Mouse (Mus musculus): ENCODE data around the gene Ptprs. TPM values are rescaled to one million over a fixed set of nuclear protein-coding genes. Genes with fewer than 3 reads are reported as not detected.

Ptprs gene
- polyA plus RNA-seq, 1 experiment from 2014 or later, result 56.8 TPM

- H3K9me3 ChIP-seq, result no peaks in the 10 kb centered on the region
- peak overlapping the region; percentile 30; the same call in 1 of the 2 replicates for H3K9ac ChIP-seq
- H3K36me3 ChIP-seq, result no peaks in the 10 kb centered on the region; the same call in 1 of the 2 replicates
- peak overlapping the region; percentile 75 for H3K4me3 ChIP-seq (replicated peaks)
- peaks cover 69% of the 10 kb centered on the region for H3K4me1 ChIP-seq (replicated peaks)
- 5% methylated on average over 50 of the region's 50 CpGs for WGBS
- no peak overlapping the region for H3K27ac ChIP-seq
- ATAC-seq, result 0 out of 2 replicates have a peak, but pooled peaks have one; percentile 1
- H3K4me2 ChIP-seq (replicated peaks), result peak overlapping the region; percentile 95
- peaks cover 36% of the 10 kb centered on the region for H3K27me3 ChIP-seq (replicated peaks)
Measured at GRCm38 (mm10) chr17:56472733-56473610, 3.3 kb downstream of the Ptprs start.

- no peak for ATAC-seq
- H3K4me2 ChIP-seq (replicated peaks), result peak overlapping the region; percentile 95
- WGBS, result 18% methylated on average over 16 of the region's 16 CpGs
- H3K36me3 ChIP-seq, result no peaks in the 10 kb centered on the region; the same call in 1 of the 2 replicates
- H3K9me3 ChIP-seq, result no peaks in the 10 kb centered on the region
- no peak overlapping the region; the same call in 1 of the 2 replicates for H3K4me3 ChIP-seq (replicated peaks)
- H3K9ac ChIP-seq, result no peak overlapping the region
- no peak overlapping the region for H3K27ac ChIP-seq
- H3K27me3 ChIP-seq (replicated peaks), result peaks cover 36% of the 10 kb centered on the region
- peaks cover 74% of the 10 kb centered on the region for H3K4me1 ChIP-seq (replicated peaks)
Measured at GRCm38 (mm10) chr17:56472121-56472520, 4.2 kb downstream of the Ptprs start.

GRCm38 (mm10) chr17:56471136-56471535, 5.1 kb downstream of the Ptprs start:
- no peak overlapping the region for H3K27ac ChIP-seq
- 75% methylated on average over 5 of the region's 5 CpGs for WGBS
- no peaks in the 10 kb centered on the region; the same call in 1 of the 2 replicates for H3K36me3 ChIP-seq
- H3K27me3 ChIP-seq (replicated peaks), result peaks cover 36% of the 10 kb centered on the region
- no peak for ATAC-seq
- no peak overlapping the region for H3K4me3 ChIP-seq (replicated peaks)
- no peaks in the 10 kb centered on the region for H3K9me3 ChIP-seq
- peaks cover 76% of the 10 kb centered on the region for H3K4me1 ChIP-seq (replicated peaks)
- H3K4me2 ChIP-seq (replicated peaks), result no peak overlapping the region
- no peak overlapping the region for H3K9ac ChIP-seq

DNA sequence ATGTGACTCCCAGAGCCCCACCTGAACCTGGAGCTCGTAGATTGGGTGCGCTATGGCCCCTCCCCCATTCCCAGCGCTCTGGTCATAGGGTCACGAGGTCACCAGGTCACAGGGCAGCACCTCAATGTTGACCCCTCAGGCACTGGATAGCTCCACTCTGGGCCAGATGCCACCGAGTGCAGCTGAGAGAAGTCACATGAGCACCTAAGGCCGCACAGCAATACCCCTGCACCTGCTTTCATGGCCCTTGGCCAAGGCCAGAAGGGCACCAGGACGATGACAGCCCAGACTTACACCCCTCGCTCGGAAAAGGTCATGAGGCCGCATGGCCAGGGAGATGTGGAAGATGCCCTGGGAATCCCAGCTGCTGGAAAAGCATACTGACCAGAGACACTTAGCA, 5.7 kb downstream of the Ptprs start:
- Histone ChIP-seq H3K4me3 (replicated peaks) (peak overlapping the region; percentile 25), H3K27ac (no peak overlapping the region), H3K27me3 (replicated peaks) (peaks cover 32% of the 10 kb centered on the region), H3K9me3 (no peaks in the 10 kb centered on the region), H3K4me2 (replicated peaks) (peak overlapping the region; percentile 58), H3K36me3 (no peaks in the 10 kb centered on the region; the same call in 1 of the 2 replicates), H3K9ac (no peak overlapping the region; the same call in 1 of the 2 replicates), H3K4me1 (replicated peaks) (peaks cover 74% of the 10 kb centered on the region)
- 27% methylated on average over 10 of the region's 10 CpGs for WGBS
- no peak for ATAC-seq

- peaks cover 27% of the 10 kb centered on the region for H3K27me3 ChIP-seq (replicated peaks)
- peak overlapping the region; percentile 26; the same call in 1 of the 2 replicates for H3K9ac ChIP-seq
- peaks cover 69% of the 10 kb centered on the region for H3K4me1 ChIP-seq (replicated peaks)
- no peaks in the 10 kb centered on the region for H3K9me3 ChIP-seq
- 12% methylated on average over 26 of the region's 26 CpGs for WGBS
- H3K4me2 ChIP-seq (replicated peaks), result peak overlapping the region; percentile 58
- H3K36me3 ChIP-seq, result no peaks in the 10 kb centered on the region; the same call in 1 of the 2 replicates
- 0 out of 2 replicates have a peak overlapping the region, but pooled peaks have one; percentile 44 for H3K27ac ChIP-seq
- no peak for ATAC-seq
- peak overlapping the region; percentile 25 for H3K4me3 ChIP-seq (replicated peaks)
Measured at GRCm38 (mm10) chr17:56470001-56470436, 6.3 kb downstream of the Ptprs start.

DNA sequence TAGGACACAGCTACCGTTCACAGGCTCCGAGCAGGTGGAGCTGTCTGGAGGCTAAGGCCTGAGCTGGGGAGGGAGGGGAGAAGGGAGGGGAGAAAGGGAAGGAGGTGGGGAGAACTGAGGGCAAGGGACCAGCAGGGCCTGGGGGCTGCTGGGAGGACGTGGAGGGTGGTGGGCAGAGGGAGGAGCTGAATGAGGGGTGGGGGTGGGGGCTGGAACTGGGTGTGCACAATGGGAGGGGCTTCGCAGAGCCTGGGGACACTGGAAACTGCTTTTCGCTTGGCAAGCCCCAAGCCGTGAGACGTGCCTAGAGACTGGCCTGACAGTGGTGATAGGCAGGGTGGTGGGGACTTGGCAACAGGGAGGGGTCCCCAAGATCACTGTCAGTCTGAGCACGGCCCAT, 7.0 kb downstream of the Ptprs start:
- no peaks in the 10 kb centered on the region for H3K9me3 ChIP-seq
- H3K27me3 ChIP-seq (replicated peaks), result peaks cover 19% of the 10 kb centered on the region
- no peak overlapping the region for H3K9ac ChIP-seq
- peak overlapping the region; percentile 58 for H3K4me2 ChIP-seq (replicated peaks)
- H3K36me3 ChIP-seq, result no peaks in the 10 kb centered on the region; the same call in 1 of the 2 replicates
- 48% methylated on average over 8 of the region's 8 CpGs for WGBS
- peaks cover 62% of the 10 kb centered on the region for H3K4me1 ChIP-seq (replicated peaks)
- no peak for ATAC-seq
- H3K27ac ChIP-seq, result peak overlapping the region; percentile 61; the same call in 1 of the 2 replicates
- H3K4me3 ChIP-seq (replicated peaks), result 0 out of 2 replicates have a peak overlapping the region, but pooled peaks have one; percentile 25

DNA sequence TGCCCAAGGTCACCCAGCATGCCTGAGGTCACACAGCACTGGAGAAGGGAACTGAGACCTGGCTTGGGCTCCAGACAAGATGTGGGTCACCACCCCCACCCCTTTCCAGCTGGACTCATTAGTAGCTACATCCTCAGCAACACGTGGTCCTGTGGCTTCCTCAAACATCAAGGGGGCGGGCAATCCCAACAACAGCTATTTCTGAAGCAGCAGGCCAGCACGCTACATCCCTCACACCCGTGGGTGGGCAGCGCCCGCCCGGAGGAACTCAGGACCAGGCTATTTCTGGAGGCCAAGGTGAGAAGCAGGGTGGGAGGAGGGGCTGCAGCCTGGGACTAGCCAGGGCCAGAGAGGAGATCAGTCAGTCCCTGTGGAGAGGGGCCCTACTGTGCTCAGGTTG, 7.4 kb downstream of the Ptprs start:
- 0 out of 2 replicates have a peak, but pooled peaks have one; percentile 3 for ATAC-seq
- H3K4me1 ChIP-seq (replicated peaks), result peaks cover 59% of the 10 kb centered on the region

DNA sequence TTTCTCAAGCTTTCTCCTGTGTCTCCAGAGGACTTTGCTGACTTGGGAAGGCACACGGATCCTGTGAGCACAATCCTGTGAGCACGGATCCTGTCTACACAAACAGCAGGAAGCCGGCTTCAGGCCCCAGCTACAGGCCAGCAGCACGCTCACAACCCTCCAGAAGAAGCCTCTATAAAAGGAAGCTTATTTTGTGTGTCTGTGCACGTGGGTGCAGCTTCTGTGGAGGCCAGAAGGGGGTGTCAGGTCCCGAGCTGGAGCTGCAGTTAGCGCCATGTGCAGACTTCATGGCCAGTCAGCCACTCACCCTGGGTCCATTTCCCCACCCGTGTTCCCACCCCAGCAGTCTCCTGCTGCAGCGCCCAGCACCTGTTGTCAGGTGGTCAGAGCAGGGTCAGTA, 7.9 kb downstream of the Ptprs start:
- H3K36me3 ChIP-seq, result no peaks in the 10 kb centered on the region; the same call in 1 of the 2 replicates
- H3K4me1 ChIP-seq (replicated peaks), result peaks cover 59% of the 10 kb centered on the region
- WGBS, result 86% methylated on average over 9 of the region's 9 CpGs
- no peak overlapping the region; the same call in 1 of the 2 replicates for H3K4me2 ChIP-seq (replicated peaks)
- no peak for ATAC-seq
- peak overlapping the region; percentile 84; the same call in 1 of the 2 replicates for H3K27ac ChIP-seq
- H3K4me3 ChIP-seq (replicated peaks), result no peak overlapping the region
- H3K9me3 ChIP-seq, result no peaks in the 10 kb centered on the region
- peaks cover 10% of the 10 kb centered on the region for H3K27me3 ChIP-seq (replicated peaks)
- no peak overlapping the region for H3K9ac ChIP-seq

More for the DNA sequence above, 7.4 kb downstream of the Ptprs start:
- H3K36me3 ChIP-seq, result no peaks in the 10 kb centered on the region; the same call in 1 of the 2 replicates
- 61% methylated on average over 7 of the region's 7 CpGs for WGBS
- peak overlapping the region; percentile 61; the same call in 1 of the 2 replicates for H3K27ac ChIP-seq
- H3K9ac ChIP-seq, result no peak overlapping the region
- H3K9me3 ChIP-seq, result no peaks in the 10 kb centered on the region
- H3K4me2 ChIP-seq (replicated peaks), result no peak overlapping the region
- no peak overlapping the region for H3K4me3 ChIP-seq (replicated peaks)
- peaks cover 15% of the 10 kb centered on the region for H3K27me3 ChIP-seq (replicated peaks)

- no peak overlapping the region for H3K4me3 ChIP-seq (replicated peaks)
- peak; percentile 35; the same call in 1 of the 2 replicates for ATAC-seq
- peak overlapping the region; percentile 45 for H3K4me2 ChIP-seq (replicated peaks)
- peak overlapping the region; percentile 84 for H3K27ac ChIP-seq
- no peaks in the 10 kb centered on the region; the same call in 1 of the 2 replicates for H3K36me3 ChIP-seq
- H3K27me3 ChIP-seq (replicated peaks), result peaks cover 1% of the 10 kb centered on the region
- H3K4me1 ChIP-seq (replicated peaks), result peaks cover 58% of the 10 kb centered on the region
- 43% methylated on average over 6 of the region's 7 CpGs for WGBS
- no peak overlapping the region for H3K9ac ChIP-seq
- no peaks in the 10 kb centered on the region for H3K9me3 ChIP-seq
Measured at GRCm38 (mm10) chr17:56467456-56467884, 8.8 kb downstream of the Ptprs start.

- Histone ChIP-seq H3K4me3 (replicated peaks) (no peak overlapping the region), H3K27me3 (replicated peaks) (no peaks in the 10 kb centered on the region; the same call in none of the 2 replicates), H3K9me3 (no peaks in the 10 kb centered on the region), H3K9ac (no peak overlapping the region), H3K36me3 (no peaks in the 10 kb centered on the region; the same call in 1 of the 2 replicates), H3K4me2 (replicated peaks) (0 out of 2 replicates have a peak overlapping the region, but pooled peaks have one; percentile 45), H3K4me1 (replicated peaks) (peaks cover 50% of the 10 kb centered on the region), H3K27ac (0 out of 2 replicates have a peak overlapping the region, but pooled peaks have one; percentile 5)
- ATAC-seq, result no peak
- WGBS, result 63% methylated on average over 6 of the region's 6 CpGs
Measured at GRCm38 (mm10) chr17:56466747-56467146, 9.5 kb downstream of the Ptprs start.

- Histone ChIP-seq H3K36me3 (no peaks in the 10 kb centered on the region; the same call in 1 of the 2 replicates), H3K4me2 (replicated peaks) (no peak overlapping the region), H3K27ac (no peak overlapping the region), H3K4me3 (replicated peaks) (no peak overlapping the region), H3K4me1 (replicated peaks) (peaks cover 51% of the 10 kb centered on the region), H3K9ac (no peak overlapping the region), H3K27me3 (replicated peaks) (no peaks in the 10 kb centered on the region), H3K9me3 (no peaks in the 10 kb centered on the region)
- no peak for ATAC-seq
- WGBS, result 90% methylated on average over 7 of the region's 7 CpGs
Measured at GRCm38 (mm10) chr17:56464817-56465216, 11.5 kb downstream of the Ptprs start.

GRCm38 (mm10) chr17:56464345-56464744, 11.9 kb downstream of the Ptprs start:
- Histone ChIP-seq H3K4me3 (replicated peaks) (no peak overlapping the region), H3K4me1 (replicated peaks) (peaks cover 46% of the 10 kb centered on the region), H3K9me3 (no peaks in the 10 kb centered on the region), H3K9ac (no peak overlapping the region), H3K27me3 (replicated peaks) (no peaks in the 10 kb centered on the region), H3K27ac (no peak overlapping the region), H3K4me2 (replicated peaks) (no peak overlapping the region), H3K36me3 (no peaks in the 10 kb centered on the region; the same call in 1 of the 2 replicates)
- ATAC-seq, result no peak
- WGBS, result 93% methylated on average over 2 of the region's 2 CpGs
